Mouse (Mus musculus) embryo, embryonic 10.5 days (tissue): Measurements from ENCODE around the gene Mat1a.

ENCODE experiments used
- DNase-seq: peaks from one replicate; pipeline ENCODE4 v3.0.0-alpha.2; 2015; ENCODE audit warnings: low spot score

Gene Mat1a

DNA sequence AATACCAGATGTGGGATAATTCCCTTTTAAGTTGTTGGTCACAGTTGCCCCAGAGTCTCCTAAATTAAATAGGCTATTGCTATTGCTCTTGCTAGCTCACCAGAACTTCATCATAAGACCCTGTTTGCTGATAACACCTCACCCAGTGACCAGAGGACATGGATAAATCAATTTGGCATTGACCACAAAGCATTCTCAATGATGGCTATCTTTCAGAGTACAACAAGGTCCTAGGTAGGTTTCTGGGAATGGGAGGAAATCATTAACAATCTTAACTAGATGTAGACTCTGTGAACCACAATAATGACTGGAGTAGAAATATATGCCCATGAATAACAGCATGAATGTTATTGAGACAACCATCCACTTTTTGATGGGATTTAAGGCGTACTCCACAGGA lies 35.9 kb downstream of the Mat1a start:
- no peak for DNase-seq

DNA sequence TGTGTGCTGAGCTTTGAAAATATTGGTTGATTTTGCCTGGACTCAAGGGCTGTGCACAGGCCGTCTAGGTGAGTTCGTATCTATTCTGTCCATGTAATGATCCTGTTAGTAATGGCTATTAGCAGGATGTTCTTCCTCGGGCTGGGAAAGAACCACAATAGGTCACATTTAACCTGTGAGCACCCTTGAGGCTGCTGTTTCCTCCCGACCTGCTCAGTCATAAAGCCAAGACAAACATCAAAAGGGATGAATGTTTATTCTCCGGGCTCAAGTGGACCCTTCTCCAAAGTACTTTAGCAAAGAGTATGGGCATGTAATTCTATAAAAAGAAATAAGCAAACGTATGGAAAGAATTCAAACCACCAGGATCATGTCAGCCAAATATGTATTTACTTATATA lies 41.2 kb downstream of the Mat1a start:
- DNase-seq = no peak

DNA sequence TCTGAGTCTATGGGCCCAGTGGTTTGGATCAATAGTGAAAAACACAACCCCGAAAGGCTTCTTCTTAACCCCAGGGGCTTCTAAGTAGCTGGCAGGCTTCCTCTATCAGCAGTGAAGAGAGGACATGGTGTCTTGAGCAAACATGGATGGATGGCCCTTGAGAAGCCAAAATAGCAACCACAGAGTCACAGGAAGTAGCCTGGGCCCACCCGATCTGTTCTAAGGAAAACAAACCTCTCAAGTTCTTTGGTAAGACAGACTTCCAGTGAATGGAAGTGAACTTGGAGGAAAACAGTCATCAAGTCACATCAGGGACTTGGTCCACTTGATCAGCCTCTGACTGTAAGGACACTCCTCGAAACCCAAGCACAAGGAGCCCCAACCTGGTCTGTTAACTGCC lies 42.1 kb downstream of the Mat1a start:
- no peak for DNase-seq

DNA sequence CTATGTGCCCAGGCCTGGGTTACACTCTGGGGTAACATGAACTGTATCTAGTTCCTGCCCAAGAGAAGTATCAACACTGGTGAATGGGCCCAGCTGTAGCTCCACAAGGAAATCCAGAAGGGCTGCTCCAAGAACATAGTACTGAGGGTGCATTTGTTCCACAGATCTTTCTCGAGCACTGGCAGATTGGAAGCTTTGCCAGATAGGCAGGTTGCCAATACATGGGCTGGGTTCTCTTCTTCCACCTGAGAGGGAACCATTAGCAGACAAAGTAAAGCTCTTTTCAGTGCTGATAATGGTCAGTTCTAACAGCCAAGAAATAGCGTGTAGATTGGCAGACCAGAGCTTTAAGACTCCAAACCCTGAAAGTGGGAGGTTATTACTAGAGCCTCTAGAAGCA lies 42.5 kb downstream of the Mat1a start:
- DNase-seq = no peak

DNA sequence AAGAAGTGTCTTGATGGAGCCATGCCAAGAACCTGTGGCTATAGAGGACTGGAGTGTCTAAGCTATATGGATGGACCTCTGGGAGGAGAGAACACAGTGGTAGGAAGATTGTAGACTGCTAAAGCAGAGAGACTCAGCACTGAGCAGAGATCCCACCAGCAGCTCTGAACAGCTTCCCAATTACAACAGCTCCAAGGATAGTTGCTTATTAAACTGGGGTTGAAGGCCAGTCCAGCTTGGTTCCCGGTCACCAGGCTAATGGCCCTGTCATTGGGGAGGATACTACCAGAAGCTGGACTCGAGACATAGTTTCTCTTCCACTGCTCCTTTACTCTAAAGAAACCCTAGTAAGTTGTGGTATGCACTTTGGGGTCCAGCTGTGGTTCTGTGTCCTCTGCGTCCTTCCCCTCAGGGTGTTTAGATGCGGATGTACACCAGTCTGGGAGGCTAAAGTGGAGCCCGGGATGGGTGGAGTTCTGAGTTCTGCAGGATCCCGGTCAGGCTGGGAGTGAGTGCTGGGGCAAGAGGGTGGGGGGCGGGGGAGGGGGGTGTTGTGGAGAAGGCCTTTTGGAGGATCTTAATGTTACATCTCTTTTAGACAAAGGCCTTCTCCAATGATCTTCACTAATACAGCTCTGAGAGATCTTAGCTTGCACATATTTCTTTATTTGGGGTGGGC lies 46.5 kb downstream of the Mat1a start, which contains the start of gene Mbl1:
Gene Mbl1 (plus strand): TSS at position 239 of the 679 bp plus-strand sequence.
- DNase-seq = no peak

DNA sequence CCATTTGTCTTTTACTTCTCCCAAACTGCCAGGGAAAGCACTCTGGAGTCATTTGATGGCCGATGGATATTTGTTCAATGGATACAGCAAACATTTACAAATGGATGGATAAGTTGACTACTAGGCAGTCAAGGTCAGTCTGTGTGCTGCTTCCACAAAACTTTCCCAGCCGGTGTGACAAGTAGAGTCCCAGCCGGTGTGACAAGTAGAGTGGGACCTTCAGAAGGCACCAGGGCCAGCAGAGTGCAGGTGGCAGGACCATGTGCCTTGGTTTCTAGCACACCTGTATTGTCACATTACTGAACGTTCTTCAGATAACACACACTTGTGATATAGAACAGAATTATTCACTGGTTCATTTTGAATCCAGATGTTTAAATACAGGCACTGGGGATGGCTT lies 55.2 kb downstream of the Mat1a start:
- no peak for DNase-seq

DNA sequence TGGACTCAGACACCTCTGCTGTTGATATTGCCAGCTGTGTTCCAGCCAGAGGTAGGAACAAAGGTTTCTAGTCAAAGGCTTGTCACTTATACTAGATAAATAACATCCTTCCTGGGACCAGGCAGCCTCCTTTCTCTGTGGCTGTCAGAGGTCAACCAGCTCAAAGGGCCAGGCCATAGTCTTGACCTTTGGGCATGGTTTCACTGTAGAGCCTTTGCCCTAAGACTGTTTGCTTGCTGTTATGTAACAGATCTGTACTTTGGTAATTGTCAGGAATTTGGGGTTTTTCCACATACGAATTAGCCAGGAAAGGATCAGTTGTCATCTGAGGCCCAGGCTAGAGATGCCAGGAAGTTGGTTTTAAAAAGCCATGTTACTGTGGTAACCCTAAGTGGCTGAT lies 55.9 kb downstream of the Mat1a start:
- DNase-seq = peak; percentile 28

DNA sequence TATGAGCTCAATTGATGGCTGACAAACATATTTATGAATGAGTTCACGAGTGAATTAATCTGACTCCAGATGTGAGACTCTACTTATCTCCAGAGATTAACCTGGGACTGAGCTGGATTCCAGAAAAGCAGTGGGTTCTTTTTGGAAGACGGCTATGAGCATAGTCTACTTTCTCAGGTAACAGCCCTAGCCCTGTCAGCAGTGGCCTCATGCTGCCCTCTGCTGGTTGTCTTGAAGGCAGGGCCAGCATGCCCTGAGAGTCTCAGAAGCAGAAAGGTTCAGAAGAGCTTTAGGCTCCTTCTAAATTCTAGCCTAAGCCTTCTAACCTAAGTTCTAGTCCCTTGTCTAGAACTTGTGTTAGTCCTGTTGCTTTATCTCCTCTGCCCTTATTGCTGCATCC lies 57.8 kb downstream of the Mat1a start:
- DNase-seq = peak; percentile 56

DNA sequence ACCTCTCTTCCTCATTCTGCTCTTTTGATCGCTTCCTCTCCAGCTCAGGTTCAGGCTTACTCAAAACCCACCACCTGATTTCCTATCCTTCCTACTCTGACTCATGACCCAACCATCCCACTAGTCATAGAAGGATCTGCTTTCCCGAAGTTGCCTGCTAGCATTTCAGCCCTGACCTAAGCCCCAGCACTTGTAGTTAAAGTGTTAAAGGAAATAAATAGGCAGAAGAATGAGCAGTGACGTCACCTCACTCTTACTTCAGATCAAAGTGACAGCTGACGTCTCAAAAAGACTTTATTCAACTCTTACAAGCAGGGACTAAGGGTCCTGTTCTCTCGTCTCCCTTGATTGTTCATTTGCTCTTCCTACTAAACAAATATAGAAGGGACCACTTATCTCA lies 62.4 kb downstream of the Mat1a start:
- DNase-seq = no peak

DNA sequence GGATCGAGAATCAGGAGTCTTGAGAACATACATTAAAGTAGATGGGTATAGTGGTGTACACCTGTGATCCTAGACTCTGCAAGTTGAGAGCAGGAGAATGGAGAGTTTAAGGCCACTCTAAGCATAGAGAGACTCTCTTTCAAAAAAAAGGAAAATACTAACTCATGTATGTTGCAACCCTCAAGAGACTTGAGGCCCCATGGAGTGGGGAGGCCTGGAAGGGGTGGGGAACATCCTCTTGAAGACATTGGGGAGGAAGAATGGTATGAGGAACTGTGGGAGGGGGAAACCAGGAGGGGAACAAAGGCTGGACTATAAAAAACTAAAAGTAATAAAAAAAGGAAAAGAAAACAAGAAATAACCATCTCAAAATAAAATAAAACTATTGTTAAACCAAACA lies 63.7 kb downstream of the Mat1a start:
- no peak for DNase-seq

DNA sequence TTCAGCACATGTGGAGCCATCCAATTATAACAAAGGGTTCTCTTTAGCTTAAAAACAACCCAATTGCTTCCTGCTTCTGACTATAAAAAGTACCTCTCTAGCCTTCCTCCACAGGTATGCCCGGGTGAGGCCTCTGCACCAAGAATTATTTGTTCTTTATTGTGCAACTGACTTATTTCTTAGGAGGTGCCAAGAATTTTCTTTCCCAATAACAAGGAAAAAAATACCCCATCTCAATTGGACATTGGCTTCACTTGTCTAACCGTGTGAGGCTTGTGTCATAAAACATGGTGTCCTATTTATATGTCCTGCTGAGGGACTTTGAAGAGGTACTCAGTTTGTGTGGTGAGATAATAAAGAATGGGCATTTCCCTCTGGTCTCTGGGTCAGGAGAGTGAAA lies 65.7 kb downstream of the Mat1a start:
- no peak for DNase-seq
